Mouse (Mus musculus): ENCODE data around the gene Nectin3. TPM values are rescaled to one million over a fixed set of nuclear protein-coding genes. Genes with fewer than 3 reads are reported as not detected.

The Nectin3 gene
- total RNA-seq (2021) (10 to 100 TPM; 26.4 to 32.5 TPM), polyA plus RNA-seq (2012; rRNA removed) (7.7 and 10.9 TPM in 2 replicates)
- long read RNA-seq, transcript Nectin3-201 (6 exons, 3,062 nt) = major isoform, 13 of 18 reads
- long read RNA-seq, partial matches to known transcripts = 0 of 18 reads
- long read RNA-seq, other reads (novel, unspliced or antisense) = 2 of 18 reads

- no peak for DNase-seq
Observed at GRCm38 (mm10) chr16:46498421-46498789, at the start of gene Nectin3. TSS of gene Nectin3 (minus strand) at chr16:46498525.

DNA sequence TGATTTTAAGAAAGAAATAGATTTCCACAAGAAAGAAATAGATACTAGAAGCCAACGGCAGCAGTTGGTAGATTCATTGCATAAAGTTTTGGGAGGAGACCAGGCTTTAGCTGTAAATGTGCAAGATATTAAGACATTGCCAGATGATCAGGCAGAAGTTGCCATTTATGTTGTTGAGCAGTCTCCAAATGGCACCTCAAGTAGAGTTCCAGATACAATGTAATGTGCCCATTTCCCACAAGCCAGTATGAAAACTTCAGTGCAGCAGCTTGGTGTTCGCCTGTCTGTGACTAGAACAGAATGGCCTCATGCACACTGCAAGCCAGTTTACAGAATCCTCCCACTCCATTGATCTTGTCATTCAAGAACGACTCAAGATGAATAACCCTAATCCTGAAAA lies 39.8 kb upstream of the Nectin3 start:
- DNase-seq = no peak

DNA sequence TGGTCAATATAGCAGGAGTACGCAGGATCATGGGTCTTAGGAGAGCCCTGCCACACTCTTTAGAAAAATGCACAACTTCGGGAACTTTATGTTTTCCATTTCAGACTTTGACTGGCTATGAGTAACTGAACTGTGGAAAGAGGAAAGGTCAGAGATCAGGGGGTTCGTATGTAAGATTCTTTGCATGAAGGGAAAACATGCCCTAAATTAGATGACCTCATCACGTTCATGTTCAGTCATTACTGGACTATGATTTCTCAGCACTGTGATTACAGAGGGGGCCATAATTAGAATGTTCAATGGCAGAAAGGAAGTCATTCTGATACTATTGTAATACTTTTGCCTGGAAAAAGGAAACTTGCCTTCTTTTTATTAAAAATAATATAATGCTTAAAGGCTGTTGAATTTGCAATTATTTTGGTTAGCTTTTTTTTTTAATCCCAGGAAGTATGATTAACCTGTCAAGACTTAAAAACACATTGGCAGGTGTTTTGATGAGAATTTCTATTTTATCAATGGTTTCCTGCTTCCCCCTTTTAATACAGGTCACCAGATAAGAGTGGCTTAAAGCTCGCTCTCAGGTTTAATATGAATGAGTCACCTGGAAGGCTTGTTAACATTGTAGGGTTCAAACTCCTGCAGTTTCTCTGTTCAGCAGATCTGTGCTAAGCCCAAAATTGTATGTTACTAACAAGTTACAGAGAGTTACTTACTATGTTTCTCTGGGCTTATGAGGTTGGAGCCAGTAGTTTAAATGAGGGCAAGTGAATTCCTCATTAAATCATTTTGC lies 34.3 kb upstream of the Nectin3 start:
- DNase-seq = no peak

- no peak for DNase-seq
Observed at GRCm38 (mm10) chr16:46531023-46531422, 32.7 kb upstream of the Nectin3 start.

GRCm38 (mm10) chr16:46520885-46521417 lies 22.6 kb upstream of the Nectin3 start:
- DNase-seq = no peak

DNA sequence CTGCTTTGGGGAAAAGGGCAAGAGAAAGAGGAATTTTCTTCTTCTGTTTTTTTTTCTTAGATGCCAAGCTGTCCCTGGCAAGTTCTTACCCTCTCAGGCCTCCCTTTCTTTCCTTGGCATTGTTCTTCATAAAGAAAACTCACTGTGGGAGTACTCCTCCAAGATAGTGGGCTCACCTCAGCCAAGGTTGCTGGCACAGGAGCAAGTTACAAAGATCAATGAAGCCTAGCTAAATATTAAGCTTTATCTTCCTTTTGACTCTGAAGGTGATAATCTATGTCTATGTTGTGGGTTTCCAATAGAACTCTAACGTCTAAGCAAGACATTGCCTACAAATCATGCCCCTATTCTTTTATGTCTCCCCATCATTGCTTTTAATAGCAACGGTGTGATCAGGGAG lies 21.3 kb upstream of the Nectin3 start:
- DNase-seq = no peak

DNA sequence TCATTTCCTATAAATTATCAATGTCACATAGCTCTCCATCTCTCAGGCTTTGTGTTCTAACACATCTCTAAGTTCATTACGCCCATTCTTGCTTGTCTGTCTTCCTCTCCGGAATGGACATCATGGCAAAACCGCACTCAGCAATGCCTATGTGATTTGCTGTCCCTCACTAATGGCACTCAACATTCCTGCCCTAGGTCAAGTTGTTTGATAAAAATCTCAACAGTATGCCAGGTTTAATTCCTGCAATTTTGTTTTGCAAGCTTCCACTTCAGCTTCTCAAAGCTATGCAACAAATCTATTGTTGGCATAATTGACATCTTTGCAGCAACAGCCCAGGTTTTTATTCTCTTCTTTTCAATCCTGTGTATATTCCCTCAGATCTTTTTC lies 9.6 kb upstream of the Nectin3 start:
- no peak for DNase-seq

- DNase-seq = no peak
Observed at GRCm38 (mm10) chr16:46507260-46507943, 9.1 kb upstream of the Nectin3 start.

GRCm38 (mm10) chr16:46504006-46504405 lies 5.7 kb upstream of the Nectin3 start:
- DNase-seq = no peak

GRCm38 (mm10) chr16:46502311-46502710 lies 4.0 kb upstream of the Nectin3 start:
- no peak for DNase-seq

- no peak for DNase-seq
Observed at GRCm38 (mm10) chr16:46500759-46501158, 2.4 kb upstream of the Nectin3 start.

GRCm38 (mm10) chr16:46497686-46498420 lies 472 bp downstream of the Nectin3 start:
- peak; percentile 80 for DNase-seq

- peak; percentile 98 for DNase-seq
Observed at GRCm38 (mm10) chr16:46496889-46497685, 1.2 kb downstream of the Nectin3 start.

GRCm38 (mm10) chr16:46496031-46496868 lies 2.1 kb downstream of the Nectin3 start:
- peak; percentile 74 for DNase-seq

DNA sequence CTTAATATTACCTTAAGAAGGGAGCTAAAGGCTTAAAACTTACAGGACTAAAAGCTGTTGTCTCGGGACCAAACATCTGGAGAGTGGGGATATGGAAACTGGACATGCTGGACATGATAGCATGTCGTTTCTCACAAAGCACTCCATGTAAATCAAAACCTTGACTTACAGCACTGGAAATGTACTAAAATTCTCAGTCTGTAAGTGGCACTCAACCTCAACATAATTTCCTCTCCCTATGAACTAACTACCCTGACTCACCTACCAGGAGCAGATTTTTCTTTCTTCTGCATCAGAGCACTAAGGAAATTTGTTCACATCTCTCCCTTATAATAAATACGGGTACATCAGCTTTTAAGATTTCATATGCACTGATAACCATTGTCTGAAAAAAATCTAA lies 3.1 kb downstream of the Nectin3 start:
- DNase-seq = no peak

- DNase-seq = peak; percentile 48
Observed at GRCm38 (mm10) chr16:46487436-46488097, 10.8 kb downstream of the Nectin3 start.

DNA sequence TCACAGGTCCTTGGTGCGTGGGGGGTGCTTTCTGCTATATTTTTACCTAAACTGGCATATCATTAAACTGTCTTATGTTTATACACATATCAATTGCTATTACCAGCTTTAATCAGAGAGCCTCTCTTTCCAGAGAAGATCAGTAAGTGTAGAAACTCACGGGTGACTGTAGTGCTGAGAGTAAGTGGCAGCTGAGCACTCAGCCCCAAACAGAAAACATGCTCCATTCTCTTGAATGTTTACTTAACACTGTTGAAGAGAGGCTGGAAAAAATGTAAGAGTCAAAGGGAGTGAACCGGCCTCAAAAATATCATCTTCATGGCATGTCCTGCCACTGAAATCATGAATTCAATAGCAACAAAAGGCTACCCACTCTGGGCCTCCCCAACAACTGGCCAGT lies 21.0 kb downstream of the Nectin3 start:
- no peak for DNase-seq

DNA sequence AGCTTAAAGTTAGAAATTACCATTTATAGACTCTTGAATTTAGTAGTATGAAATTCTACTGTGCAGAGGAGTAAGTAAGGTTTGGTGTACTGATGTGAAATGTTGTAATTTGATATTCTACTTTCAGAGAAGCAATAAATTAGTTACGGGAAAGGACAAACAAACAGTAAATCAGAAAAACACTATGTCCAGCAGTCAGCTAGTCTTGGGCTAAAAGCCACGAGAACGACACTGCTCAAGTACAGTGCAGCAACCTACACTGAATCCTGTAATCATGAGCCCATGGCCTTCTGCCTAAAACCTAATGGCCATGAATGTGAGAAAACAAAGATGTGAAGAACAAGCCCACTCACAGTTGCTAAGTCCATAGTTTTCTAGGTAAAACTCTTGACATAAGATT lies 46.9 kb downstream of the Nectin3 start:
- no peak for DNase-seq

GRCm38 (mm10) chr16:46449013-46449412 lies 49.3 kb downstream of the Nectin3 start:
- no peak for DNase-seq

GRCm38 (mm10) chr16:46431317-46431716 lies 67.0 kb downstream of the Nectin3 start:
- DNase-seq = no peak

Data from adrenal gland, adult 2 months (tissue).